18 mouse cellular contexts compared by ENCODE assay signal in the genomic region with DNA sequence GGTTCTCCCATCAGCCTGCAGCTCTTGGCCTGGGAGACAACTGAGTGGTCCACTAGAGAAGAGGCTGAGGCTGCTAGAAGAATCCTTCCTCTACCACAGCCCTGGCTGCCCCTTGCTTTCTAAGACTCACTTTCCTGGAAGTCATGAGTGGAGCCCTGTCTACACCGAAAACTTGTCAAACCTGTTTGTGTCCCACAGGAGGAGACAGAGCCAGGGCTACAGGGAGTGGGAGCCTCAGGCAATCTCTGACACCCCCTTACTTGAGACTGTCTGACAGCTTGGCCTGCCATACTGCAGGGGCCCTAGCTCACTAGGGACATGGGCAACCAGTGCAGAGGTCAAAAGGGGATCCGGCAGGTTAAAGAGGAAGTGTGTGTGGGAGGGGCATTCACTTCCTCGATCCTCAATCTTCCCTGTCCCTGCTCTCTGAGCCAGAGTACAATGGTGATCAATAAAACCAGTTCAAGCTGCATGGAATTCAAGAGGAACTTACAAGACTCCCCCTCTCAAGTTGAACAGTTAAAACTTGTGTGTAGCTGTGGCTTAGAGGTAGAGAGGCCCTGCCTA. TPM values are rescaled to one million over a fixed set of nuclear protein-coding genes. Genes with fewer than 3 reads are reported as not detected.
DNase-seq lines count a peak whose midpoint lies in the region; ATAC-seq lines count a peak whose summit lies in the region.
"Had no signal": no experiment of that assay in that cellular context is flagged by ENCODE, and none has a peak within 500 bp of the region (broad histone marks: within the 10 kb centered on the region; RNA-seq: fewer than 3 reads in every experiment).

No protein-coding gene starts in this region.

- no peak overlapping the region for H3K27ac ChIP-seq in embryonic facial prominence, embryonic 11.5 days (replicated peaks; ENCODE audit: low read depth, low read length)
- H3K27ac ChIP-seq in embryonic facial prominence, embryonic 10.5 days (replicated peaks) = no peak overlapping the region; the same call in 1 of the 2 replicates
- H3K27ac ChIP-seq in midbrain, embryonic 10.5 days (replicated peaks) = no peak overlapping the region
- H3K27ac ChIP-seq: gastrocnemius, adult 2 months; layer of hippocampus, adult 2 months; liver, embryonic 12.5 days had no signal

- H3K36me3 ChIP-seq in embryonic facial prominence, embryonic 11.5 days (replicated peaks; ENCODE audit: control insufficient read depth, insufficient read depth, low read depth, low read length) = no peaks in the 10 kb centered on the region
- H3K36me3 ChIP-seq in embryonic facial prominence, embryonic 10.5 days (replicated peaks) = no peaks in the 10 kb centered on the region
- H3K36me3 ChIP-seq in midbrain, embryonic 10.5 days = no peaks in the 10 kb centered on the region
- H3K36me3 ChIP-seq: heart, embryonic 12.5 days; liver, embryonic 12.5 days had no signal

- 55% methylated on average over 3 of the region's 3 CpGs for WGBS in embryonic facial prominence, embryonic 11.5 days
- 56% methylated on average over 3 of the region's 3 CpGs for WGBS in embryonic facial prominence, embryonic 10.5 days
- WGBS in large intestine, adult 2 months = 20% methylated on average over 3 of the region's 3 CpGs
- 87% methylated on average over 3 of the region's 3 CpGs for WGBS in midbrain, embryonic 10.5 days

- no peaks in the 10 kb centered on the region for H3K9me3 ChIP-seq in embryonic facial prominence, embryonic 11.5 days (replicated peaks; ENCODE audit: control insufficient read depth, low read length)
- 0 out of 2 replicates have a peak, but pooled peaks cover 4% of the 10 kb centered on the region for H3K9me3 ChIP-seq in embryonic facial prominence, embryonic 10.5 days
- peaks cover 9% of the 10 kb centered on the region; the same call in 1 of the 2 replicates for H3K9me3 ChIP-seq in midbrain, embryonic 10.5 days (replicated peaks)
- H3K9me3 ChIP-seq: liver, embryonic 12.5 days had no signal

- no peak for ATAC-seq in embryonic facial prominence, embryonic 11.5 days (replicated peaks; ENCODE audit: insufficient number of reproducible peaks, low FRiP score, low TSS enrichment, low read depth)
- peak; percentile 73 for ATAC-seq in megakaryocyte, adult 5-6 weeks (ENCODE audit: poor library complexity, severe bottlenecking)
- ATAC-seq: forebrain, embryonic 14.5 days; liver, embryonic 12.5 days had no signal

- DNase-seq in embryonic facial prominence, embryonic 11.5 days (ENCODE audit: low spot score) = peak; percentile 20
- no peak for DNase-seq in embryonic facial prominence, embryonic 10.5 days (ENCODE audit: low spot score)
- DNase-seq in ZHBTc4 (ENCODE audit: low read depth, low spot score) = peak; percentile 61
- DNase-seq in large intestine, adult 2 months (ENCODE audit: low read depth, low spot score) = peak; percentile 60
- no peak for DNase-seq in midbrain, embryonic 10.5 days (ENCODE audit: low spot score)
- DNase-seq in adrenal gland, postnatal 36 days = no peak
- no peak for DNase-seq in cerebellum, postnatal 25 days
- DNase-seq: cerebellum, adult 18-20 months; gastrocnemius, adult 2 months; right cerebral cortex, postnatal 25 days had no signal

- H3K27me3 ChIP-seq in embryonic facial prominence, embryonic 11.5 days (ENCODE audit: control insufficient read depth, insufficient read depth, low read length) = no peaks in the 10 kb centered on the region
- H3K27me3 ChIP-seq in embryonic facial prominence, embryonic 10.5 days (replicated peaks; ENCODE audit: low read depth, poor library complexity, severe bottlenecking) = no peaks in the 10 kb centered on the region
- H3K27me3 ChIP-seq in midbrain, embryonic 10.5 days (ENCODE audit: low read depth, poor library complexity, severe bottlenecking) = no peaks in the 10 kb centered on the region
- H3K27me3 ChIP-seq: liver, embryonic 12.5 days had no signal

- H3K4me1 ChIP-seq in embryonic facial prominence, embryonic 11.5 days (ENCODE audit: control insufficient read depth, insufficient read depth, low read length) = no peaks in the 10 kb centered on the region
- H3K4me1 ChIP-seq in embryonic facial prominence, embryonic 10.5 days = peaks cover 19% of the 10 kb centered on the region
- no peaks in the 10 kb centered on the region for H3K4me1 ChIP-seq in midbrain, embryonic 10.5 days
- H3K4me1 ChIP-seq: liver, embryonic 12.5 days had no signal

- H3K4me3 ChIP-seq in embryonic facial prominence, embryonic 11.5 days (ENCODE audit: low read depth, low read length) = no peak overlapping the region
- no peak overlapping the region for H3K4me3 ChIP-seq in embryonic facial prominence, embryonic 10.5 days
- H3K4me3 ChIP-seq in midbrain, embryonic 10.5 days = no peak overlapping the region
- H3K4me3 ChIP-seq: gastrocnemius, adult 2 months; heart, embryonic 12.5 days; layer of hippocampus, adult 2 months; liver, embryonic 12.5 days; myocyte had no signal

- no peak overlapping the region for H3K9ac ChIP-seq in embryonic facial prominence, embryonic 11.5 days (replicated peaks; ENCODE audit: low read length)
- H3K9ac ChIP-seq: heart, embryonic 12.5 days; liver, embryonic 12.5 days had no signal

- no peak overlapping the region for H3K4me2 ChIP-seq in embryonic facial prominence, embryonic 11.5 days (ENCODE audit: low read depth, low read length)
- H3K4me2 ChIP-seq: heart, embryonic 12.5 days; liver, embryonic 12.5 days had no signal

RNA-seq across cellular contexts. Expression of a gene that starts 9.3 kb away (rescaled TPM):
- polyA plus RNA-seq in embryonic facial prominence, embryonic 11.5 days (2014; fragmentation: Nextera tagmentation; extraction: Ambion mirVana) = not detected in 2 replicates
- not detected in 2 replicates for polyA plus RNA-seq in embryonic facial prominence, embryonic 10.5 days (2016; fragmentation: Nextera tagmentation; extraction: Ambion mirVana)
- polyA plus RNA-seq in large intestine, adult 2 months (2012; rRNA removed) = not detected in 2 replicates
- not detected in 2 replicates for total RNA-seq in megakaryocyte, adult 5-6 weeks (2015)
- total RNA-seq in megakaryocyte, adult 5-6 weeks (2017) = not detected in 2 replicates
- not detected in 2 replicates for polyA plus RNA-seq in midbrain, embryonic 10.5 days (2016; fragmentation: Nextera tagmentation; extraction: Ambion mirVana)
- total RNA-seq in adrenal gland, postnatal 36 days (2021) = not detected
- total RNA-seq: layer of hippocampus, adult 2 months; left cerebral cortex, postnatal 10 days had no signal
- polyA plus RNA-seq: forebrain, embryonic 14.5 days; heart, embryonic 12.5 days; hindbrain, embryonic 11.5 days; liver, embryonic 12.5 days had no signal

Comparison
In these comparisons a context has a peak if more than half of its experiments do, and no peak if none do; other contexts are left out.
1. DNase-seq: peak in embryonic facial prominence, embryonic 11.5 days (single experiment), ZHBTc4 (single experiment) and large intestine, adult 2 months (single experiment); none in embryonic facial prominence, embryonic 10.5 days (single experiment), midbrain, embryonic 10.5 days (single experiment), adrenal gland, postnatal 36 days (0 of 2) and cerebellum, postnatal 25 days (0 of 2).